Mouse (Mus musculus): Measurements from ENCODE around the gene Gm8660. TPM values are rescaled to one million over a fixed set of nuclear protein-coding genes. Genes with fewer than 3 reads are reported as not detected.

The Gm8660 gene
- polyA plus RNA-seq (2014; fragmentation: Illumina TruSeq; extraction: RNeasy Lipid Tissue Mini Kit (QIAGEN cat#74804); ENCODE audit: insufficient read depth, low read depth, low replicate concordance) = not detected

DNA sequence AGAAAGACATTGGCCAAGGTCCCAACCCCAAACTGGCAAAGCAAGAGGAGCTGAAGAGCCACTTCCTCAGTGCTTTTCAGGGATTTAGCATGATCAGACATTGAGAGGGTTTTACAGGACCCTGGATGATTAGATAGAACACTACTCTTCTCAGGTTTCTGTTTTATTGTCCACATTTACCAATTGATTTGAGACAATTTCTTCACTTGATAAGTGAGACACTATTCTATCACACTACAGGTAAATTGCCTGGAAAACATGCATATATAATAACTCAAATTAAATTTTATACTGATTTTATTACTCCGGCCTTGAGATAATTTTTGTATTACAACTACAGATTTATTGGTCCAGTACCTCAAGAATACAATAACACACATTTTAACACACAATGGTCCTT is at the start of gene Gm8660:
Gene Gm8660, minus strand, starts transcription at position 101 of the 400 bp plus-strand sequence.

DNA sequence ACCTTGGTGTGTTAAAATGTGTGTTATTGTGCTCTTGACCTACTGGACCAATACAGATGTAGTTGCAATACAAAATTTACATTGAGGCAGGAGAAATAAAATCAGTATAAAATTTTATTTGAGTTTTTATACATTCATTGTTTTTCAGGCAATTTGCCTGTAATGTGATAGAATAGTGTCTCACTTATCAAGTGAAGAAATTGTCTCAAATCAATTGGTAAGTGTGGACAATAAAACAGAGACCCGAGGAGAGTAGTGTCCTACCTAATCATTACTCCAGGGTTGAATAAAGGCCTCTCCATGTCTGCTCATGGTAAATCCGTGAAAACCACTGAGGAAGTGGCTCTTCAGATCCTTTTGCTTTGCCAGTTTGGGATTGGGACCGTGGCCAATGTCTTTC is 42.4 kb upstream of the Gm8660 start, which contains the start of gene Vmn1r148:
Gene Vmn1r148, plus strand, starts transcription at position 301 of the 400 bp plus-strand sequence.

DNA sequence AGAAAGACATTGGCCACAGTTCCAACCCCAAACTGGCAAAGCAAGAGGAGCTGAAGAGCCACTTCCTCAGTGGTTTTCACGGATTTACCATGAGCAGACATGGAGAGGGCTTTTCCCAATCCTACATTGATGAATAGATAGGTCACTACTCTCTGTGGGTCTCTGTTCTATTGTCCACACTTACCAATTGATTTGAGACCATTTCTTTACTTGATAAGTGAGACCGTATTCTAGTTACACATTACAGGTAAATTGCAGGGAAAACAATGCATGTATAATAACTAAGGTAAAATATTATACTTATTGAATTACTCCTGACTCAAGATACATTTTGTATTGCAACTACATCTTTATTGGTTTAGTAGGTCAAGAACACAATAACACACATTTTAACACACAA is 41.2 kb downstream of the Gm8660 start, which contains the start of gene Gm4187:
Gene Gm4187, minus strand, starts transcription at position 101 of the 400 bp plus-strand sequence.

Other genes with a start within 250 kb of the Gm8660 start
- gene Gm10666, start 236.3 kb downstream of the Gm8660 start, polyA plus RNA-seq (2014; fragmentation: Illumina TruSeq; extraction: RNeasy Lipid Tissue Mini Kit (QIAGEN cat#74804); ENCODE audit: insufficient read depth, low read depth, low replicate concordance) = not detected
- not detected for gene Vmn1r142, start 207.0 kb downstream of the Gm8660 start, polyA plus RNA-seq (2014; fragmentation: Illumina TruSeq; extraction: RNeasy Lipid Tissue Mini Kit (QIAGEN cat#74804); ENCODE audit: insufficient read depth, low read depth, low replicate concordance)
- not detected for gene Vmn1r143, start 181.7 kb downstream of the Gm8660 start, polyA plus RNA-seq (2014; fragmentation: Illumina TruSeq; extraction: RNeasy Lipid Tissue Mini Kit (QIAGEN cat#74804); ENCODE audit: insufficient read depth, low read depth, low replicate concordance)
- gene Gm8653, start 169.8 kb downstream of the Gm8660 start, polyA plus RNA-seq (2014; fragmentation: Illumina TruSeq; extraction: RNeasy Lipid Tissue Mini Kit (QIAGEN cat#74804); ENCODE audit: insufficient read depth, low read depth, low replicate concordance) = not detected
- not detected for gene Gm8453, start 141.6 kb downstream of the Gm8660 start, polyA plus RNA-seq (2014; fragmentation: Illumina TruSeq; extraction: RNeasy Lipid Tissue Mini Kit (QIAGEN cat#74804); ENCODE audit: insufficient read depth, low read depth, low replicate concordance)
- gene Gm4187, start 41.3 kb downstream of the Gm8660 start, polyA plus RNA-seq (2014; fragmentation: Illumina TruSeq; extraction: RNeasy Lipid Tissue Mini Kit (QIAGEN cat#74804); ENCODE audit: insufficient read depth, low read depth, low replicate concordance) = not detected
- gene Vmn1r148, start 42.5 kb upstream of the Gm8660 start, polyA plus RNA-seq (2014; fragmentation: Illumina TruSeq; extraction: RNeasy Lipid Tissue Mini Kit (QIAGEN cat#74804); ENCODE audit: insufficient read depth, low read depth, low replicate concordance) = not detected
- gene Vmn1r149, start 67.2 kb upstream of the Gm8660 start, polyA plus RNA-seq (2014; fragmentation: Illumina TruSeq; extraction: RNeasy Lipid Tissue Mini Kit (QIAGEN cat#74804); ENCODE audit: insufficient read depth, low read depth, low replicate concordance) = not detected
- not detected for gene Gm10665, start 93.0 kb upstream of the Gm8660 start, polyA plus RNA-seq (2014; fragmentation: Illumina TruSeq; extraction: RNeasy Lipid Tissue Mini Kit (QIAGEN cat#74804); ENCODE audit: insufficient read depth, low read depth, low replicate concordance)
- gene Vmn1r151, start 128.6 kb upstream of the Gm8660 start, polyA plus RNA-seq (2014; fragmentation: Illumina TruSeq; extraction: RNeasy Lipid Tissue Mini Kit (QIAGEN cat#74804); ENCODE audit: insufficient read depth, low read depth, low replicate concordance) = not detected
- not detected for gene Vmn1r152, start 151.9 kb upstream of the Gm8660 start, polyA plus RNA-seq (2014; fragmentation: Illumina TruSeq; extraction: RNeasy Lipid Tissue Mini Kit (QIAGEN cat#74804); ENCODE audit: insufficient read depth, low read depth, low replicate concordance)
- gene Gm8677, start 163.8 kb upstream of the Gm8660 start, polyA plus RNA-seq (2014; fragmentation: Illumina TruSeq; extraction: RNeasy Lipid Tissue Mini Kit (QIAGEN cat#74804); ENCODE audit: insufficient read depth, low read depth, low replicate concordance) = not detected
- gene Gm4201, start 194.3 kb upstream of the Gm8660 start, polyA plus RNA-seq (2014; fragmentation: Illumina TruSeq; extraction: RNeasy Lipid Tissue Mini Kit (QIAGEN cat#74804); ENCODE audit: insufficient read depth, low read depth, low replicate concordance) = not detected
- gene Gm4565, start 217.1 kb upstream of the Gm8660 start, polyA plus RNA-seq (2014; fragmentation: Illumina TruSeq; extraction: RNeasy Lipid Tissue Mini Kit (QIAGEN cat#74804); ENCODE audit: insufficient read depth, low read depth, low replicate concordance) = not detected

All from lung, adult 10 weeks (tissue).